ENCODE assay signal across 10 mouse cellular contexts in the genomic region with DNA sequence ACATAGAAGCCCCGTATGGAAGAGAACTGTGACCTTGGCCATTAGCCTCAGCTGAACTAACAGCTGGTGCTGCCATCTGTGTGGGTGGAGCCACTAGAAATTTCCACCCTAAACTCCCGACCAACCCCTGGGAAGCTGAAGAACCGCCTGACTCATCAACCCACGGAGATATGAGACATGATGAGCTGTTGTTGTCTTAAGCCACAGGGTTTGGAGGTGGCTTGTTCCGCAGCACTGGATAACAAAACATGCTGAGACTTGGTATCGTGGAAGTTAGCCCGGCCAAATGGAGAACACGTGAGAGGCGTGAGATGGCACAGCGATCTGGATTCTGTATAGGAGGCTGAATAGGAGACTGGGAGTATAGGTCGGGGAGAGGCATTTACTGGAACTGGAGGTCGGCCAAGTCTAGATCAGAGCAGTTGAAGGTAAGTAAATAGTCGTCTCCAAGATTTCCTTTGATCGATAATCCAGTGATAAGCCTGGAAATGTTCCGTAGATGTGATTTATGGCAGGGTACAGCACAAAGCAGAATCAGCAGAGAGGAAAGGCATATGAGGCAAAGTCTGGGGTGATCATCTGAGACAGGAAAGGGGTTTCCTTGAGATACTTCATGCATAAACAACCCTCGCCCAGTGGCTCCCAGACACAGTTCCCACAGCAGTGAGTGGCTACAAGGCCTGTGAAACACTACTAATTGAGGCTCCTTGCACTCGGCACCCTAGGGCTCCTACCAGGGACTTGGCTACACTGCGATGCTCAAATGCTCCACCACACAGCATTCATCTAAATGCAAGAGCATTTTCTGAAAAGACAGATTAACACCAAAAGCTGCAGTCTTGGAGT. TPM values are rescaled to one million over a fixed set of nuclear protein-coding genes. Genes with fewer than 3 reads are reported as not detected.
DNase-seq lines count a peak whose midpoint lies in the region; ATAC-seq lines count a peak whose summit lies in the region.
"Had no signal": no experiment of that assay in that cellular context is flagged by ENCODE, and none has a peak within 500 bp of the region (broad histone marks: within the 10 kb centered on the region; RNA-seq: fewer than 3 reads in every experiment).

No protein-coding gene starts in this region.

- whole genome bisulfite sequencing in embryonic facial prominence, embryonic 11.5 days, result 83% methylated on average over 18 of the region's 18 CpGs
- WGBS in embryonic facial prominence, embryonic 10.5 days, result 82% methylated on average over 18 of the region's 18 CpGs
- 59% methylated on average over 18 of the region's 18 CpGs for WGBS in limb, embryonic 15.5 days
- 87% methylated on average over 18 of the region's 18 CpGs for WGBS in limb, embryonic 10.5 days

- DNase-seq in embryonic facial prominence, embryonic 11.5 days (ENCODE audit: low spot score), result no peak
- DNase-seq in embryonic facial prominence, embryonic 10.5 days (ENCODE audit: low spot score), result no peak
- no peak for DNase-seq in limb, embryonic 10.5 days (ENCODE audit: low spot score)
- DNase-seq in lung, postnatal 36 days, result peak; percentile 65
- DNase-seq in left cerebral cortex, postnatal 14 days (ENCODE audit: low spot score in 2 of 2), result no peak
- no peak for DNase-seq in left cerebral cortex, adult 18-20 months (ENCODE audit: low spot score in 2 of 2)

- no peaks in the 10 kb centered on the region for H3K9me3 ChIP-seq in embryonic facial prominence, embryonic 11.5 days (replicated peaks; ENCODE audit: control insufficient read depth, low read length)
- H3K9me3 ChIP-seq in embryonic facial prominence, embryonic 10.5 days, result no peaks in the 10 kb centered on the region
- H3K9me3 ChIP-seq in limb, embryonic 15.5 days, result no peaks in the 10 kb centered on the region
- H3K9me3 ChIP-seq in limb, embryonic 10.5 days (replicated peaks), result no peaks in the 10 kb centered on the region
- H3K9me3 ChIP-seq: limb, embryonic 13.5 days; neural tube, embryonic 12.5 days had no signal

- H3K27me3 ChIP-seq in embryonic facial prominence, embryonic 11.5 days (ENCODE audit: control insufficient read depth, insufficient read depth, low read length), result no peaks in the 10 kb centered on the region
- no peaks in the 10 kb centered on the region for H3K27me3 ChIP-seq in embryonic facial prominence, embryonic 10.5 days (replicated peaks; ENCODE audit: low read depth, poor library complexity, severe bottlenecking)
- H3K27me3 ChIP-seq in limb, embryonic 15.5 days, result no peaks in the 10 kb centered on the region
- no peaks in the 10 kb centered on the region for H3K27me3 ChIP-seq in limb, embryonic 10.5 days (ENCODE audit: low read depth, poor library complexity, severe bottlenecking)
- H3K27me3 ChIP-seq: limb, embryonic 13.5 days; neural tube, embryonic 12.5 days had no signal

- H3K4me3 ChIP-seq in embryonic facial prominence, embryonic 11.5 days (ENCODE audit: low read depth, low read length), result no peak overlapping the region
- H3K4me3 ChIP-seq in embryonic facial prominence, embryonic 10.5 days, result no peak overlapping the region
- H3K4me3 ChIP-seq in limb, embryonic 15.5 days, result no peak overlapping the region
- H3K4me3 ChIP-seq in limb, embryonic 10.5 days, result no peak overlapping the region
- peak overlapping the region; percentile 15; the same call in 1 of the 2 replicates for H3K4me3 ChIP-seq in brown adipose tissue, adult 24 weeks (ENCODE audit: insufficient read depth, low read depth, low read length)
- H3K4me3 ChIP-seq: limb, embryonic 13.5 days; neural tube, embryonic 12.5 days had no signal

- intact Hi-C loops in left cerebral cortex, postnatal 14 days (cut with DNase I), result loop anchor here (10.0 kb wide), 1 partner anchor 456 kb away; no protein-coding TSS in a partner anchor

- no peaks in the 10 kb centered on the region for H3K36me3 ChIP-seq in embryonic facial prominence, embryonic 11.5 days (replicated peaks; ENCODE audit: control insufficient read depth, insufficient read depth, low read depth, low read length)
- H3K36me3 ChIP-seq in embryonic facial prominence, embryonic 10.5 days (replicated peaks), result no peaks in the 10 kb centered on the region
- no peaks in the 10 kb centered on the region for H3K36me3 ChIP-seq in limb, embryonic 15.5 days
- H3K36me3 ChIP-seq in limb, embryonic 10.5 days, result no peaks in the 10 kb centered on the region
- H3K36me3 ChIP-seq: limb, embryonic 13.5 days; neural tube, embryonic 12.5 days had no signal

- ATAC-seq in embryonic facial prominence, embryonic 11.5 days (replicated peaks; ENCODE audit: insufficient number of reproducible peaks, low FRiP score, low TSS enrichment, low read depth), result 0 out of 2 replicates have a peak, but pooled peaks have one; percentile 52
- peak; percentile 7; the same call in 1 of the 2 replicates for ATAC-seq in limb, embryonic 15.5 days (ENCODE audit: insufficient number of reproducible peaks, low FRiP score, low TSS enrichment, low read depth)

- H3K9ac ChIP-seq in embryonic facial prominence, embryonic 11.5 days (replicated peaks; ENCODE audit: low read length), result no peak overlapping the region
- no peak overlapping the region for H3K9ac ChIP-seq in limb, embryonic 15.5 days
- H3K9ac ChIP-seq: limb, embryonic 13.5 days; neural tube, embryonic 12.5 days had no signal

- no peaks in the 10 kb centered on the region for H3K4me1 ChIP-seq in embryonic facial prominence, embryonic 11.5 days (ENCODE audit: control insufficient read depth, insufficient read depth, low read length)
- 0 out of 2 replicates have a peak, but pooled peaks cover 9% of the 10 kb centered on the region for H3K4me1 ChIP-seq in embryonic facial prominence, embryonic 10.5 days
- peaks cover 5% of the 10 kb centered on the region; the same call in 1 of the 2 replicates for H3K4me1 ChIP-seq in limb, embryonic 15.5 days
- no peaks in the 10 kb centered on the region for H3K4me1 ChIP-seq in limb, embryonic 10.5 days
- no peaks in the 10 kb centered on the region for H3K4me1 ChIP-seq in brown adipose tissue, adult 24 weeks (ENCODE audit: control insufficient read depth, insufficient read depth, insufficient read length, low read length)
- H3K4me1 ChIP-seq: limb, embryonic 13.5 days; neural tube, embryonic 12.5 days had no signal

- no peak overlapping the region for H3K27ac ChIP-seq in embryonic facial prominence, embryonic 11.5 days (replicated peaks; ENCODE audit: low read depth, low read length)
- H3K27ac ChIP-seq in embryonic facial prominence, embryonic 10.5 days (replicated peaks), result no peak overlapping the region
- no peak overlapping the region for H3K27ac ChIP-seq in limb, embryonic 15.5 days
- H3K27ac ChIP-seq in limb, embryonic 10.5 days, result no peak overlapping the region
- peak overlapping the region; percentile 4; the same call in 1 of the 2 replicates for H3K27ac ChIP-seq in brown adipose tissue, adult 24 weeks (replicated peaks; ENCODE audit: low read depth, low read length)
- H3K27ac ChIP-seq: limb, embryonic 13.5 days; neural tube, embryonic 12.5 days had no signal

- H3K4me2 ChIP-seq in embryonic facial prominence, embryonic 11.5 days (ENCODE audit: low read depth, low read length), result no peak overlapping the region
- no peak overlapping the region for H3K4me2 ChIP-seq in limb, embryonic 15.5 days
- H3K4me2 ChIP-seq: limb, embryonic 13.5 days; neural tube, embryonic 12.5 days had no signal

RNA-seq across cellular contexts. Expression of a gene that starts 11.5 kb away (rescaled TPM):
- 45.3 and 51.3 TPM in 2 replicates for polyA plus RNA-seq in embryonic facial prominence, embryonic 11.5 days (2014; fragmentation: Nextera tagmentation; extraction: Ambion mirVana)
- 24.8 and 26.4 TPM in 2 replicates for polyA plus RNA-seq in embryonic facial prominence, embryonic 10.5 days (2016; fragmentation: Nextera tagmentation; extraction: Ambion mirVana)
- 54.1 and 60.5 TPM in 2 replicates for polyA plus RNA-seq in limb, embryonic 15.5 days (2015; fragmentation: Nextera tagmentation; extraction: Ambion mirVana)
- 14.7 and 16.7 TPM in 2 replicates for polyA plus RNA-seq in limb, embryonic 10.5 days (2016; fragmentation: Nextera tagmentation; extraction: Ambion mirVana)
- 106 and 193 TPM in 2 replicates for polyA plus RNA-seq in brown adipose tissue, adult 24 weeks (2012; ENCODE audit: insufficient read depth, insufficient read length, missing spikeins)
- total RNA-seq in left cerebral cortex, postnatal 14 days (2021), result 100 to 1,000 TPM; 287 to 352 TPM
- 100 to 1,000 TPM; 250 TPM for total RNA-seq in left cerebral cortex, adult 18-20 months (2021)
